Mouse (Mus musculus): ENCODE measurements at regions not wholly inside any gene's neighbourhood (a gene's known extent, or its start where the extent isn't known, plus 50 kb on each side); places are given as distances from the start of the nearest gene placed in this dataset.

GRCm38 (mm10) chr11:117048911-117049310, 66.1 kb upstream of the Sec14l1 start:
- no peak overlapping the region for H3K4me3 ChIP-seq (ENCODE audit: low read depth, low read length)
- ATAC-seq (no peak), DNase-seq (ENCODE audit: low spot score) (no peak)
- no peak overlapping the region for H3K27ac ChIP-seq (ENCODE audit: low read depth, low read length)
- no peaks in the 10 kb centered on the region for H3K36me3 ChIP-seq (ENCODE audit: control insufficient read depth, insufficient read depth, low read length)
- no peak overlapping the region for H3K4me2 ChIP-seq (ENCODE audit: low read length)
- 0 out of 2 replicates have a peak, but pooled peaks cover 2% of the 10 kb centered on the region for H3K9me3 ChIP-seq (replicated peaks; ENCODE audit: control insufficient read depth, low read length)
- peaks cover 9% of the 10 kb centered on the region for H3K4me1 ChIP-seq (ENCODE audit: control insufficient read depth, insufficient read depth, low read length)
- WGBS: 88% methylated on average over 3 of the region's 3 CpGs
- no peaks in the 10 kb centered on the region for H3K27me3 ChIP-seq (replicated peaks; ENCODE audit: control insufficient read depth, insufficient read depth, low read length)
- no peak overlapping the region for H3K9ac ChIP-seq (ENCODE audit: low read length)

- Histone ChIP-seq H3K4me1 (ENCODE audit: control insufficient read depth, insufficient read depth, low read length) (peaks cover 9% of the 10 kb centered on the region), H3K9ac (ENCODE audit: low read length) (no peak overlapping the region), H3K27me3 (replicated peaks; ENCODE audit: control insufficient read depth, insufficient read depth, low read length) (no peaks in the 10 kb centered on the region), H3K27ac (ENCODE audit: low read depth, low read length) (no peak overlapping the region), H3K36me3 (ENCODE audit: control insufficient read depth, insufficient read depth, low read length) (no peaks in the 10 kb centered on the region), H3K4me2 (ENCODE audit: low read length) (no peak overlapping the region), H3K4me3 (ENCODE audit: low read depth, low read length) (no peak overlapping the region), H3K9me3 (replicated peaks; ENCODE audit: control insufficient read depth, low read length) (0 out of 2 replicates have a peak, but pooled peaks cover 2% of the 10 kb centered on the region)
- WGBS: 89% methylated on average over 7 of the region's 7 CpGs
- no peak for DNase-seq (ENCODE audit: low spot score)
- no peak for ATAC-seq
These were observed 64.2 kb upstream of the Sec14l1 start for GRCm38 (mm10) chr11:117050788-117051187.

DNA sequence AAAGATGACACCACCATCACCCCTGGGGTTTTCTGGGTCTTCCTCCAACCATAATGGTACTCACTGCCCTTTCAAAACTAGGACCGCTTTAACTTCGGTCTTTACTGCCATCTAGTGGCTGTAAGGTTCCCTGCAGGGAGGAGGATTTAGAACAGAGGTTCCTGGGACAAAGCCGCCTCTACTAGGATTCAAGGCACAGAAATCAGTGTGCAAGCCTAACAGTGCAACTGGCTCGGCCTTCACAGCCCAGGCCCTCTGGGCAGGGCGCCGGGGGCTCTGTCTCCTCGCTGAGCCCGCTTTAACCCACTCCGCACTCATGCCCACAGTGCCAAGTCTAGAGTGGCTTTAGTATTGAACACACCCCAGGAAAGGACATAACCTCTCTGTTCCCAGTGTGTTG, 58.0 kb upstream of the Sec14l1 start:
- H3K9me3 ChIP-seq (replicated peaks; ENCODE audit: control insufficient read depth, low read length): no peaks in the 10 kb centered on the region
- DNase-seq (ENCODE audit: low spot score) (peak; percentile 94), ATAC-seq (peak; percentile 69)
- H3K36me3 ChIP-seq (ENCODE audit: control insufficient read depth, insufficient read depth, low read length): no peaks in the 10 kb centered on the region
- no peaks in the 10 kb centered on the region for H3K27me3 ChIP-seq (replicated peaks; ENCODE audit: control insufficient read depth, insufficient read depth, low read length)
- peak overlapping the region; percentile 45; the same call in 1 of the 2 replicates for H3K27ac ChIP-seq (ENCODE audit: low read depth, low read length)
- no peak overlapping the region for H3K4me3 ChIP-seq (ENCODE audit: low read depth, low read length)
- H3K9ac ChIP-seq (ENCODE audit: low read length): peak overlapping the region; percentile 32; the same call in 1 of the 2 replicates
- no peak overlapping the region for H3K4me2 ChIP-seq (ENCODE audit: low read length)
- 11% methylated on average over 9 of the region's 9 CpGs for WGBS
- peaks cover 21% of the 10 kb centered on the region for H3K4me1 ChIP-seq (ENCODE audit: control insufficient read depth, insufficient read depth, low read length)

DNA sequence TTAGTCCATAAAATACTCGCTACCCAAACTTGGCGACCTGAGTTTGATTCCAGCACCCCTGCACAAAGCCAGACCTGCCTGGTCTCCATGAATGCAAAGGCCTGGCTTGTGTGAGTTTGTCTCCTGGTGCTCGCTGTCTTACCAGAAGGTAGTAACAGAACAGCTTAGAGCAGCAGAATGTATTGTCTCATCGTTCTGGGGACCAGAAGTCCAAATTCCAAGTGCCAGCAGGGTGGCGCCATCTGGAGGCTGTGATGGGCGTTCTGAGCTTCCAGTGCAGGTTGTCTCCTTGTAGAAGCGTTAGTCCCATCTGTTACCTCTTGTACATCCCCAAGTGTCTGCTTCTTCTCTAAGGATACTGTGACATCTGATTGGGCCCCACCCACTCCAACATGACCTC, 57.5 kb upstream of the Sec14l1 start:
- H3K9ac ChIP-seq (ENCODE audit: low read length): peak overlapping the region; percentile 32; the same call in 1 of the 2 replicates

DNA sequence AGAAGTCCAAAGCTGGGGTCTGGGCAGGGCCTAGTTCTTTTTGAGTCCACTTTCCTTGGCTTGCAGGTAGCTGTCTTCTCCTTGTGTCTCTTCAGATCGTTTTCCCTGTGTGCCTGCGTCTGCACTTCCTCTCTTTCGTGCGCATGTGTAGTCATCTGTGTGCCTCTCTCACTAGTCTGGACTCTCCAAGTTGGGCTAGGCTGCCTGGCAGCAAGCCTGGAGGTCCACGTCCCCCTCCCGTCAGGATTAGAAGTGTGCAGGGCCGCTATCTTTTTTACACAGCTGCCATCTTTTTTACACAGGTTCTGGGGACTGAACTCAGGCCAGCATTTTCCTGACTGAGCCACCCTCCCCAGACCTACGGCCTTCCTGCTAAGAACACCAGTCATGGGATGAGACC, 55.8 kb upstream of the Sec14l1 start:
- peak; percentile 19; the same call in 1 of the 2 replicates for ATAC-seq
- H3K9ac ChIP-seq (ENCODE audit: low read length): no peak overlapping the region
- H3K9me3 ChIP-seq (replicated peaks; ENCODE audit: control insufficient read depth, low read length): no peaks in the 10 kb centered on the region
- H3K36me3 ChIP-seq (ENCODE audit: control insufficient read depth, insufficient read depth, low read length): no peaks in the 10 kb centered on the region
- DNase-seq (ENCODE audit: low spot score): peak; percentile 64
- H3K27me3 ChIP-seq (replicated peaks; ENCODE audit: control insufficient read depth, insufficient read depth, low read length): no peaks in the 10 kb centered on the region
- WGBS: 38% methylated on average over 8 of the region's 8 CpGs
- H3K4me1 ChIP-seq (ENCODE audit: control insufficient read depth, insufficient read depth, low read length): peaks cover 24% of the 10 kb centered on the region
- no peak overlapping the region for H3K4me3 ChIP-seq (ENCODE audit: low read depth, low read length)
- H3K4me2 ChIP-seq (ENCODE audit: low read length): no peak overlapping the region
- peak overlapping the region; percentile 88 for H3K27ac ChIP-seq (ENCODE audit: low read depth, low read length)

More for the DNA sequence above, 57.5 kb upstream of the Sec14l1 start:
- peaks cover 23% of the 10 kb centered on the region for H3K4me1 ChIP-seq (ENCODE audit: control insufficient read depth, insufficient read depth, low read length)
- no peak overlapping the region for H3K4me3 ChIP-seq (ENCODE audit: low read depth, low read length)
- no peak overlapping the region for H3K4me2 ChIP-seq (ENCODE audit: low read length)
- DNase-seq (ENCODE audit: low spot score): peak; percentile 85
- H3K27ac ChIP-seq (ENCODE audit: low read depth, low read length): peak overlapping the region; percentile 45; the same call in 1 of the 2 replicates
- ATAC-seq: peak; percentile 33
- H3K36me3 ChIP-seq (ENCODE audit: control insufficient read depth, insufficient read depth, low read length): no peaks in the 10 kb centered on the region
- H3K9me3 ChIP-seq (replicated peaks; ENCODE audit: control insufficient read depth, low read length): no peaks in the 10 kb centered on the region
- H3K27me3 ChIP-seq (replicated peaks; ENCODE audit: control insufficient read depth, insufficient read depth, low read length): no peaks in the 10 kb centered on the region
- 34% methylated on average over 7 of the region's 7 CpGs for WGBS

- Histone ChIP-seq H3K4me1 (ENCODE audit: control insufficient read depth, insufficient read depth, low read length) (peaks cover 24% of the 10 kb centered on the region), H3K27ac (ENCODE audit: low read depth, low read length) (peak overlapping the region; percentile 88), H3K36me3 (ENCODE audit: control insufficient read depth, insufficient read depth, low read length) (no peaks in the 10 kb centered on the region), H3K9me3 (replicated peaks; ENCODE audit: control insufficient read depth, low read length) (no peaks in the 10 kb centered on the region), H3K9ac (ENCODE audit: low read length) (peak overlapping the region; percentile 50; the same call in 1 of the 2 replicates), H3K4me3 (ENCODE audit: low read depth, low read length) (no peak overlapping the region), H3K4me2 (ENCODE audit: low read length) (peak overlapping the region; percentile 40), H3K27me3 (replicated peaks; ENCODE audit: control insufficient read depth, insufficient read depth, low read length) (no peaks in the 10 kb centered on the region)
- DNase-seq (ENCODE audit: low spot score) (peak; percentile 89), ATAC-seq (peak; percentile 47)
- WGBS: under 1% methylated on average over 19 of the region's 19 CpGs
These were observed 54.8 kb upstream of the Sec14l1 start for GRCm38 (mm10) chr11:117059981-117060705.

- 24% methylated on average over 8 of the region's 9 CpGs for WGBS
- no peaks in the 10 kb centered on the region for H3K9me3 ChIP-seq (replicated peaks; ENCODE audit: control insufficient read depth, low read length)
- no peaks in the 10 kb centered on the region for H3K27me3 ChIP-seq (replicated peaks; ENCODE audit: control insufficient read depth, insufficient read depth, low read length)
- ATAC-seq (no peak), DNase-seq (ENCODE audit: low spot score) (peak; percentile 28)
- peak overlapping the region; percentile 88 for H3K27ac ChIP-seq (ENCODE audit: low read depth, low read length)
- peak overlapping the region; percentile 40 for H3K4me2 ChIP-seq (ENCODE audit: low read length)
- peak overlapping the region; percentile 50; the same call in 1 of the 2 replicates for H3K9ac ChIP-seq (ENCODE audit: low read length)
- no peak overlapping the region for H3K4me3 ChIP-seq (ENCODE audit: low read depth, low read length)
- H3K36me3 ChIP-seq (ENCODE audit: control insufficient read depth, insufficient read depth, low read length): no peaks in the 10 kb centered on the region
- H3K4me1 ChIP-seq (ENCODE audit: control insufficient read depth, insufficient read depth, low read length): peaks cover 24% of the 10 kb centered on the region
These were observed 54.1 kb upstream of the Sec14l1 start for GRCm38 (mm10) chr11:117060706-117061337.

GRCm38 (mm10) chr11:117062772-117063499, 52.0 kb upstream of the Sec14l1 start:
- Histone ChIP-seq H3K27ac (ENCODE audit: low read depth, low read length) (peak overlapping the region; percentile 23), H3K4me1 (ENCODE audit: control insufficient read depth, insufficient read depth, low read length) (peaks cover 24% of the 10 kb centered on the region), H3K4me3 (ENCODE audit: low read depth, low read length) (no peak overlapping the region), H3K27me3 (replicated peaks; ENCODE audit: control insufficient read depth, insufficient read depth, low read length) (no peaks in the 10 kb centered on the region), H3K9me3 (replicated peaks; ENCODE audit: control insufficient read depth, low read length) (no peaks in the 10 kb centered on the region), H3K9ac (ENCODE audit: low read length) (no peak overlapping the region; the same call in 1 of the 2 replicates), H3K36me3 (ENCODE audit: control insufficient read depth, insufficient read depth, low read length) (no peaks in the 10 kb centered on the region), H3K4me2 (ENCODE audit: low read length) (no peak overlapping the region)
- 41% methylated on average over 14 of the region's 14 CpGs for WGBS
- peak; percentile 83 for DNase-seq (ENCODE audit: low spot score)
- peak; percentile 56 for ATAC-seq

Measured in forebrain, embryonic 14.5 days (tissue).